Mouse (Mus musculus) stomach, embryonic 16.5 days (tissue): Measurements from ENCODE around the gene Gm42906. TPM values are rescaled to one million over a fixed set of nuclear protein-coding genes. Genes with fewer than 3 reads are reported as not detected.

Experiments used
- ATAC-seq: fragments of 200-750 bp; cut with Nextera tagmentation; 2 replicates; pipeline ENCODE4 v1.8.0; 2017; ENCODE audit warnings: moderate number of reproducible peaks, moderate TSS enrichment; ENCODE audit not compliant: insufficient read depth, low FRiP score
- H3K27ac ChIP-seq: fragments of 300-500 bp; sonication (generic); 2 replicates; pipeline ENCODE4 v1.5.1; 2014; ENCODE audit warnings: low read length
- H3K27me3 ChIP-seq: fragments of 300-500 bp; sonication (generic); 2 replicates; pipeline ENCODE4 v1.6.1; 2014; ENCODE audit warnings: low read length, control low read depth, mixed read lengths; ENCODE audit not compliant: control insufficient read depth, insufficient read depth
- H3K36me3 ChIP-seq: fragments of 300-500 bp; sonication (generic); 2 replicates; pipeline ENCODE4 v1.6.1; 2014; ENCODE audit warnings: low read length; ENCODE audit not compliant: control insufficient read depth, insufficient read depth
- H3K4me1 ChIP-seq: fragments of 300-500 bp; sonication (generic); 2 replicates; pipeline ENCODE4 v1.6.1; 2014; ENCODE audit warnings: low read length, control low read depth, mixed read lengths; ENCODE audit not compliant: control insufficient read depth, insufficient read depth
- H3K4me2 ChIP-seq: fragments of 300-500 bp; sonication (generic); 2 replicates; pipeline ENCODE4 v1.6.1; 2014; ENCODE audit warnings: low read depth, low read length, mixed read lengths
- H3K4me3 ChIP-seq: fragments of 300-500 bp; sonication (generic); replicated peaks from 2 replicates; pipeline ENCODE4 v1.5.1; 2014; ENCODE audit warnings: mild to moderate bottlenecking, low read length
- H3K9ac ChIP-seq: fragments of 300-500 bp; sonication (generic); 2 replicates; pipeline ENCODE4 v1.6.1; 2014; ENCODE audit warnings: low read length
- H3K9me3 ChIP-seq: fragments of 300-500 bp; sonication (generic); replicated peaks from 2 replicates; pipeline ENCODE4 v1.6.1; 2016; ENCODE audit warnings: low read length, control low read depth; ENCODE audit not compliant: control insufficient read depth
- WGBS: fragments of 180-500 bp; shearing (Covaris S2); extraction: QIAGEN DNeasy Blood & Tissue Kit; methylation state at CpG from one replicate; pipeline ENCODE4 v1.1.7; 2014; 5-methylcytosine and 5-hydroxymethylcytosine counted together
- polyA plus RNA-seq: library from polyadenylated mRNA; unstranded; fragments of >200 nt; fragmentation: Nextera tagmentation; extraction: Ambion mirVana; gene quantifications from 2 replicates; pipeline ENCODE4 v1.2.1, GENCODE M21; 2015

Gm42906 gene
- polyA plus RNA-seq, 1 experiment from 2014 or later: not detected

DNA sequence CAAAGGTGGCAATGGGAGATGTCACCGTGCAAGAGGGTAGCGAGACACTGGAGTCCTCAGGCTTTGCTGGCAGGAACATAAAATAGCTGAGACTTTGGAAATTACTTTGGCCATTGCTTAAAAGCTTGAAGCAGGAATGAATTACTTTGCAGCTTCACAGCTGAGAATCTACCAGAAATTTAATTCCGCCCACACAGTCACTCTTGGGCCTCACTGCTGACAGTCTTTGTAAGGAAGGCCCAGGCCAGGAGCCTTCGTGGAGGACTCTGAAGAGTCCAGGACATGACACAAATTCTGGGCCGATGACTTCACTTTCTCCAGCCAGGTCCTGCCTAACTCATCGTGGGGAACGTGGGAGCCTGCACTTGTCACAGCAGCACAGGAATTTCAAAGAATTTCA is 405.9 kb downstream of the Gm42906 start:
- Histone ChIP-seq H3K9ac (no peak overlapping the region), H3K9me3 (no peaks in the 10 kb centered on the region), H3K27me3 (no peaks in the 10 kb centered on the region), H3K27ac (no peak overlapping the region), H3K4me1 (peaks cover 17% of the 10 kb centered on the region; the same call in 1 of the 2 replicates), H3K4me3 (no peak overlapping the region), H3K4me2 (no peak overlapping the region), H3K36me3 (no peaks in the 10 kb centered on the region)
- 76% methylated on average over 7 of the region's 7 CpGs for WGBS
- no peak for ATAC-seq

DNA sequence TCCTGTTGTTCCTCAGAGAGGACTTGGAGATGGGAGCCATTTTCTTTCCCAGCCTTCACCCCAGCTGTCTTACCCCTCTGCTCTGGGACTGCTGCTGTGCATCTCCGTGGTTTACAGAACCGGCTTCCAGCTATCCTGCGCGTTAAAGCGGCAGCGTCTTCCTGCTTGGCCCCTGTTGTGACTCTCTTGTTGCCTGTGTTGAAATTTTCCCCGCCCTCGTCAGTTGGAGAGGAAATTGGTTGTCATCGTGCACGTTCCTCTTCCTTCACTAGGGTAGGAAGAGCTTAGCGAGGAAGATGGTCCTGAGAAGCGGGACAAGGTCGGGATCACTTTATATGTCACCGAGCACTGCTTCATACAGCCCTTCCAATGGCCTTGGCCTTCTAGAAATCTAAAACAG is 407.1 kb downstream of the Gm42906 start:
- H3K4me2 ChIP-seq: no peak overlapping the region

DNA sequence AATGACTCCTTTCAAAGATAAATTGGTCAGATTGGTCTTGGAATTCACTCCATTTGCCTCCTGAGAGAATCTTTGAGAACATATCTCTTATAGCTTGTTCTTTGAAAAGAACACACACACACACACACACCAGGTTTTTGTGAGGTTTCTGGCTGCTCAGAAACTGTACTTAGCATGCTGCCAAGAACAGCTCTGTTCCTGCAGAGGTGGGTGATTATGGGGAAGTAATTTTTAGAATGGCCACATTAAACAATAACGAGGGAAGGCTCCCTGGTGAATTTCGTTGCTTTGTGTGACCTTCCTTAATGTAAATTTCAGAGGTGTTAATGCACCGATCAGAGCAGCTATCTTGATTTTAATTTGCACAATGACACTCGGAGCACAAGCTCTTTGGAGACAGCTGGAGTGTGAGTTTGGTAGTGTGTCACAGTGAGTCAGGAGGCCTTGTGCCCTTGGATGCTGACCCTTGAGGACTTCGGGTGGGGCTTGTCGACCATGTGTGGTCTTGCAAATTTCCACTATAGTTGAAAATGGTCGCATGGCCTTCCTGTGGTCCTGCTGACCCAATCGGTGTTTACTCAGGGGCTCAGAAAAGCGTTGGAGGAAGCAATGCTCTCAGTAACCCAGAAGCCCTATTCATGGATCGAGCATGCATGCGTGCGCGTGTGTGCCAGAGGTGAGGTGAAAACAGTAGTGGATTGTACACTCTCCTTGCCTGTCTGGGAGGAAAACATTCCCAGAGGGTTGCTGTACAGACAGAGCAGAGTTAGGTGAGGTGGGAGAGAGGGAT is 407.7 kb downstream of the Gm42906 start:
- H3K4me3 ChIP-seq: no peak overlapping the region
- no peak overlapping the region for H3K4me2 ChIP-seq
- H3K27me3 ChIP-seq: no peaks in the 10 kb centered on the region
- H3K9ac ChIP-seq: no peak overlapping the region
- 59% methylated on average over 13 of the region's 13 CpGs for WGBS
- H3K9me3 ChIP-seq: no peaks in the 10 kb centered on the region
- no peak overlapping the region; the same call in 1 of the 2 replicates for H3K27ac ChIP-seq
- H3K4me1 ChIP-seq: peaks cover 17% of the 10 kb centered on the region; the same call in 1 of the 2 replicates
- no peaks in the 10 kb centered on the region for H3K36me3 ChIP-seq
- ATAC-seq: no peak

More for the DNA sequence above, 407.1 kb downstream of the Gm42906 start:
- Histone ChIP-seq H3K9ac (no peak overlapping the region), H3K4me1 (peaks cover 17% of the 10 kb centered on the region; the same call in 1 of the 2 replicates), H3K36me3 (no peaks in the 10 kb centered on the region), H3K27ac (no peak overlapping the region), H3K27me3 (no peaks in the 10 kb centered on the region), H3K9me3 (no peaks in the 10 kb centered on the region), H3K4me3 (no peak overlapping the region)
- 74% methylated on average over 14 of the region's 14 CpGs for WGBS
- no peak for ATAC-seq

DNA sequence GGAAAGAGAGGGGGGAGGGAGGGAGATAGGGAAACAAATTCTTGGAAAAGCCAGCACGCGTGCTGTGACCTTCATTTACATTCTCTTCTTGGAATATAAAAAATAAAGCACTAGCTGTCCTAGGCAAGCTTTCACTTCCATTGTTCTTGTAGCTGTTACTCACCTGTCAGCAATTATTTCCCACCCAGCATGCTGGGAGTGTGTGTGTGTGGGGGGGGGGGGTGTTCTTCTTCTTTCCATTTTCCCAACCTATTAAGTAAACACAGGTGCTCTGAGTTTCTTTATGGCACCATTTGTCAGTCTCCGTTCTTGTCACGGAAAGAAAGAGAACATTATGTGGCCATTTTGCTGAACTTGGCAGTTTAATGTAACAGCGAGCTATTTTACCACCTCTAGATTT is 409.0 kb downstream of the Gm42906 start:
- no peak for ATAC-seq
- H3K36me3 ChIP-seq: no peaks in the 10 kb centered on the region
- no peaks in the 10 kb centered on the region for H3K27me3 ChIP-seq
- H3K9ac ChIP-seq: no peak overlapping the region
- no peak overlapping the region for H3K4me2 ChIP-seq
- WGBS: 35% methylated on average over 5 of the region's 5 CpGs
- H3K4me1 ChIP-seq: peaks cover 17% of the 10 kb centered on the region; the same call in 1 of the 2 replicates
- 0 out of 2 replicates have a peak, but pooled peaks cover 3% of the 10 kb centered on the region for H3K9me3 ChIP-seq
- H3K4me3 ChIP-seq: no peak overlapping the region
- peak overlapping the region; percentile 75; the same call in 1 of the 2 replicates for H3K27ac ChIP-seq

DNA sequence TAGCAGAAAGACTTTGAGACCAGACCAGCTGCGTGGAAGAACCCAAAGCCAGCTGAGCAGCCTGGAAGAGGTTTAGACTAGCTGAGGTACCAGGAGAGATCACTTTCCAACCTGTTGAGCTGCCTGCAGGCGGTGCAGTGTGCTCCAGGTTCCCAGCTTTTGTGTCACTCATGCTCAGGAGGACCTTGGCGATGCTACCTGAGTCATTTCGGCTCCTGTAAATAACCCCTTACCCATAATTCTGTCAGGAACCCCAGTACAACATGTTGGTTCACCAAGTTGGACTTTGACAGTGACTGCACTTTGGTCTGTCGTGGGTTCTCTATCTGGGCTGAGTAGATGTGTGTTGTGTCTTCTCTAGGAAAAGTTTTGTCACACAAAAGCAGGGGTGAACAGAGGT is 409.5 kb downstream of the Gm42906 start:
- Histone ChIP-seq H3K9me3 (0 out of 2 replicates have a peak, but pooled peaks cover 3% of the 10 kb centered on the region), H3K4me3 (no peak overlapping the region), H3K9ac (no peak overlapping the region), H3K36me3 (no peaks in the 10 kb centered on the region), H3K4me1 (peaks cover 13% of the 10 kb centered on the region; the same call in 1 of the 2 replicates), H3K27me3 (no peaks in the 10 kb centered on the region), H3K4me2 (no peak overlapping the region), H3K27ac (no peak overlapping the region)
- WGBS: 61% methylated on average over 5 of the region's 5 CpGs
- no peak for ATAC-seq

Other genes starting within 250 kb of the Gm42906 start
- 17.3 and 19.1 TPM in 2 replicates for gene Stard13, start 194.3 kb downstream of the Gm42906 start, polyA plus RNA-seq
- 0.07 TPM in 1 of 2 replicates, not detected in the other for gene Vmn2r18, start 177.9 kb upstream of the Gm42906 start, polyA plus RNA-seq
- 66.1 and 73.4 TPM in 2 replicates for gene Rfc3, start 223.1 kb upstream of the Gm42906 start, polyA plus RNA-seq